Mouse (Mus musculus): ENCODE data around the gene Cs.
"Not testable (repeated sequence)": the region's sequence is repeated elsewhere in the genome, so short reads cannot be mapped to it uniquely, and the experiment has no call there.

DNA sequence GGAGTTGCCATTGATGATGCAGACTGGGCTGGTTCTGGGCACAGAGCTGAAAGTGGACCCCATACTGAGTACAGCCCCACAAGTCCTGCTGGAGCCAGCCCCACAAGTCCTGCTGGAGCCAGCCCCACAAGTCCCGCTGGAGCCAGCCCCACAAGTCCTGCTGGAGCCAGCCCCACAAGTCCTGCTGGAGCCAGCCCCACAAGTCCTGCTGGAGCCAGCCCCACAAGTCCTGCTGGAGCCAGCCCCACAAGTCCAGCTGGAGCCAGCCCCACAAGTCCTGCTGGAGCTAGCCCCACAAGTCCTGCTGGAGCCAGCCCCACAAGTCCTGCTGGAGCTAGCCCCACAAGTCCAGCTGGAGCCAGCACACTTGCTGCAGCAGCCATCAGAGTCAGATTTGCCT is 46.9 kb upstream of the Cs start:
- not testable (repeated sequence) for TF ChIP-seq CTCF (IDR thresholded peaks at IDR 0.05; ENCODE audit: insufficient read depth, low read length); POLR2A (IDR thresholded peaks at IDR 0.05; ENCODE audit: borderline replicate concordance, extremely low read depth, low read depth, low read length)
